In genomic region chr15:98145559-98146181, GRCm38 (mm10) we compare ENCODE assay signal across 8 mouse cellular contexts. TPM values are rescaled to one million over a fixed set of nuclear protein-coding genes. Genes with fewer than 3 reads are reported as not detected.
DNase-seq lines count a peak whose midpoint lies in the region; ATAC-seq lines count a peak whose summit lies in the region.

No protein-coding gene starts in this region.

- peak; percentile 87 for ATAC-seq in heart, embryonic 14.5 days (ENCODE audit: insufficient number of reproducible peaks, insufficient read depth, low FRiP score, low read depth)
- peak; percentile 98 for ATAC-seq in liver, embryonic 13.5 days (ENCODE audit: low read depth)
- ATAC-seq in stomach, embryonic 16.5 days (ENCODE audit: insufficient read depth, low FRiP score) = peak; percentile 98

- H3K9me3 ChIP-seq in heart, embryonic 14.5 days (ENCODE audit: control insufficient read depth, low read length) = no peaks in the 10 kb centered on the region
- no peaks in the 10 kb centered on the region for H3K9me3 ChIP-seq in liver, embryonic 13.5 days (replicated peaks)
- H3K9me3 ChIP-seq in stomach, embryonic 16.5 days (replicated peaks; ENCODE audit: control insufficient read depth, low read length) = no peaks in the 10 kb centered on the region

- H3K36me3 ChIP-seq in heart, embryonic 14.5 days (ENCODE audit: control insufficient read depth, insufficient read depth, low read length) = peaks cover 20% of the 10 kb centered on the region
- peaks cover 19% of the 10 kb centered on the region for H3K36me3 ChIP-seq in liver, embryonic 13.5 days
- no peaks in the 10 kb centered on the region; the same call in 1 of the 2 replicates for H3K36me3 ChIP-seq in stomach, embryonic 16.5 days (ENCODE audit: control insufficient read depth, insufficient read depth, low read length)

- peak overlapping the region; percentile 97 for H3K9ac ChIP-seq in heart, embryonic 14.5 days (ENCODE audit: low read length)
- peak overlapping the region; percentile 96 for H3K9ac ChIP-seq in liver, embryonic 13.5 days
- H3K9ac ChIP-seq in stomach, embryonic 16.5 days (ENCODE audit: low read length) = peak overlapping the region; percentile 95

- WGBS in heart, embryonic 14.5 days = under 1% methylated on average over 38 of the region's 38 CpGs
- WGBS in liver, embryonic 13.5 days (ENCODE audit: insufficient replicate concordance) = 2% methylated on average over 38 of the region's 38 CpGs
- whole genome bisulfite sequencing in stomach, embryonic 16.5 days = under 1% methylated on average over 38 of the region's 38 CpGs

- peaks cover 4% of the 10 kb centered on the region for H3K4me1 ChIP-seq in brown adipose tissue, adult 24 weeks (ENCODE audit: control insufficient read depth, insufficient read depth, insufficient read length, low read length)
- H3K4me1 ChIP-seq in heart, embryonic 14.5 days (ENCODE audit: control insufficient read depth in 2 of 2, insufficient read depth in 2 of 2, low read length in 2 of 2) = peaks cover 11 to 31% of the 10 kb centered on the region in 2 experiments
- H3K4me1 ChIP-seq in liver, embryonic 13.5 days (replicated peaks) = peaks cover 15% of the 10 kb centered on the region
- H3K4me1 ChIP-seq in stomach, embryonic 16.5 days (ENCODE audit: control insufficient read depth, insufficient read depth, low read length) = 0 out of 2 replicates have a peak, but pooled peaks cover 4% of the 10 kb centered on the region

- H3K27me3 ChIP-seq in heart, embryonic 14.5 days (ENCODE audit: control insufficient read depth, insufficient read depth, low read length) = no peaks in the 10 kb centered on the region
- H3K27me3 ChIP-seq in liver, embryonic 13.5 days = no peaks in the 10 kb centered on the region
- no peaks in the 10 kb centered on the region for H3K27me3 ChIP-seq in stomach, embryonic 16.5 days (ENCODE audit: control insufficient read depth, insufficient read depth, low read length)

- peak; percentile 96 for DNase-seq in CD4-positive, CD25-positive, alpha-beta regulatory T cell, adult 2 months (ENCODE audit: low read depth, low spot score)
- DNase-seq in fat pad, adult 2 months (ENCODE audit: extremely low read depth, low read depth, low spot score) = peak; percentile 28
- DNase-seq in kidney, postnatal 14 days = peak; percentile 96
- peak; percentile 87 for DNase-seq in liver, embryonic 13.5 days
- peak; percentile 90 for DNase-seq in neural tube, embryonic 10.5 days (ENCODE audit: extremely low spot score, low spot score)

- H3K4me3 ChIP-seq in brown adipose tissue, adult 24 weeks (ENCODE audit: insufficient read depth, low read depth, low read length) = peak overlapping the region; percentile 69
- H3K4me3 ChIP-seq in heart, embryonic 14.5 days (ENCODE audit: control insufficient read depth in 1 of 2, insufficient read depth in 1 of 2, low read depth in 1 of 2, low read length in 2 of 2) = peak overlapping the region; percentile 62 to 83
- peak overlapping the region; percentile 97 for H3K4me3 ChIP-seq in liver, embryonic 13.5 days (replicated peaks)
- H3K4me3 ChIP-seq in stomach, embryonic 16.5 days (replicated peaks; ENCODE audit: low read length) = peak overlapping the region; percentile 90

- peak overlapping the region; percentile 92 for H3K4me2 ChIP-seq in heart, embryonic 14.5 days (ENCODE audit: low read length)
- H3K4me2 ChIP-seq in liver, embryonic 13.5 days = peak overlapping the region; percentile 88
- H3K4me2 ChIP-seq in stomach, embryonic 16.5 days (ENCODE audit: low read depth, low read length) = peak overlapping the region; percentile 78

- H3K27ac ChIP-seq in brown adipose tissue, adult 24 weeks (replicated peaks; ENCODE audit: low read depth, low read length) = peak overlapping the region; percentile 68
- peak overlapping the region; percentile 86 to 96 for H3K27ac ChIP-seq in heart, embryonic 14.5 days (replicated peaks in 1 of 2; ENCODE audit: control insufficient read depth in 1 of 2, insufficient read depth in 1 of 2, low read depth in 2 of 2, low read length in 2 of 2)
- H3K27ac ChIP-seq in liver, embryonic 13.5 days = peak overlapping the region; percentile 73
- peak overlapping the region; percentile 77 for H3K27ac ChIP-seq in stomach, embryonic 16.5 days (ENCODE audit: low read length)

RNA-seq across cellular contexts. Expression of gene Asb8, which starts 19.8 kb away (rescaled TPM):
- polyA plus RNA-seq in brown adipose tissue, adult 24 weeks (2012; ENCODE audit: insufficient read depth, insufficient read length, missing spikeins) = 31.3 and 32.9 TPM in 2 replicates
- 109 and 111 TPM in 2 replicates for polyA plus RNA-seq in heart, embryonic 14.5 days (2014; fragmentation: Nextera tagmentation; extraction: Ambion mirVana)
- 23.7 and 25.4 TPM in 2 replicates for polyA plus RNA-seq in liver, embryonic 13.5 days (2015; fragmentation: Nextera tagmentation; extraction: Ambion mirVana)
- polyA plus RNA-seq in stomach, embryonic 16.5 days (2015; fragmentation: Nextera tagmentation; extraction: Ambion mirVana) = 45.8 and 46.4 TPM in 2 replicates

RNA-seq across cellular contexts. Expression of gene Ccdc184, which starts 21.3 kb away (rescaled TPM):
- not detected in 2 replicates for polyA plus RNA-seq in brown adipose tissue, adult 24 weeks (2012; ENCODE audit: insufficient read depth, insufficient read length, missing spikeins)
- polyA plus RNA-seq in heart, embryonic 14.5 days (2014; fragmentation: Nextera tagmentation; extraction: Ambion mirVana) = 1.1 and 1.3 TPM in 2 replicates
- 0.07 TPM in 1 of 2 replicates, not detected in the other for polyA plus RNA-seq in liver, embryonic 13.5 days (2015; fragmentation: Nextera tagmentation; extraction: Ambion mirVana)
- 1.7 and 1.9 TPM in 2 replicates for polyA plus RNA-seq in stomach, embryonic 16.5 days (2015; fragmentation: Nextera tagmentation; extraction: Ambion mirVana)

RNA-seq across cellular contexts. Expression of gene Olfr288, which starts 49.7 kb away (rescaled TPM):
- not detected in 2 replicates for polyA plus RNA-seq in brown adipose tissue, adult 24 weeks (2012; ENCODE audit: insufficient read depth, insufficient read length, missing spikeins)
- polyA plus RNA-seq in heart, embryonic 14.5 days (2014; fragmentation: Nextera tagmentation; extraction: Ambion mirVana) = not detected in 2 replicates
- not detected in 2 replicates for polyA plus RNA-seq in liver, embryonic 13.5 days (2015; fragmentation: Nextera tagmentation; extraction: Ambion mirVana)
- polyA plus RNA-seq in stomach, embryonic 16.5 days (2015; fragmentation: Nextera tagmentation; extraction: Ambion mirVana) = not detected in 2 replicates

RNA-seq across cellular contexts. Expression of gene Senp1, which starts 52.1 kb away (rescaled TPM):
- polyA plus RNA-seq in brown adipose tissue, adult 24 weeks (2012; ENCODE audit: insufficient read depth, insufficient read length, missing spikeins) = 6.0 and 7.7 TPM in 2 replicates
- 21.2 and 22.7 TPM in 2 replicates for polyA plus RNA-seq in heart, embryonic 14.5 days (2014; fragmentation: Nextera tagmentation; extraction: Ambion mirVana)
- 17.1 and 21.7 TPM in 2 replicates for polyA plus RNA-seq in liver, embryonic 13.5 days (2015; fragmentation: Nextera tagmentation; extraction: Ambion mirVana)
- 24.2 and 24.9 TPM in 2 replicates for polyA plus RNA-seq in stomach, embryonic 16.5 days (2015; fragmentation: Nextera tagmentation; extraction: Ambion mirVana)

RNA-seq across cellular contexts. Expression of gene Pfkm, which starts 53.3 kb away (rescaled TPM):
- polyA plus RNA-seq in brown adipose tissue, adult 24 weeks (2012; ENCODE audit: insufficient read depth, insufficient read length, missing spikeins) = 55.0 and 67.2 TPM in 2 replicates
- polyA plus RNA-seq in heart, embryonic 14.5 days (2014; fragmentation: Nextera tagmentation; extraction: Ambion mirVana) = 108 and 111 TPM in 2 replicates
- polyA plus RNA-seq in liver, embryonic 13.5 days (2015; fragmentation: Nextera tagmentation; extraction: Ambion mirVana) = 26.7 and 28.1 TPM in 2 replicates
- polyA plus RNA-seq in stomach, embryonic 16.5 days (2015; fragmentation: Nextera tagmentation; extraction: Ambion mirVana) = 32.5 and 45.5 TPM in 2 replicates

Comparison
In these comparisons a context has a peak if more than half of its experiments do, and no peak if none do; other contexts are left out.
1. Peak in every context shown above with its lines: DNase-seq, ATAC-seq, H3K4me3 ChIP-seq and H3K27ac ChIP-seq.
2. DNase-seq: peak in every context shown above with its lines; median percentile 96 in CD4-positive, CD25-positive, alpha-beta regulatory T cell, adult 2 months; 96 in kidney, postnatal 14 days; 90 in neural tube, embryonic 10.5 days; 87 in liver, embryonic 13.5 days; 28 in fat pad, adult 2 months.